Mouse (Mus musculus): ENCODE results near the gene Nfia. TPM values are rescaled to one million over a fixed set of nuclear protein-coding genes. Genes with fewer than 3 reads are reported as not detected.

Nfia gene
- total RNA-seq, 2 experiments from 2014 or later: 109 to 132 TPM

- peak in 1 of 2 experiments; percentile 13 for DNase-seq (ENCODE audit: low spot score in 2 of 2)
Measured at GRCm38 (mm10) chr4:97988703-97989102, 216.2 kb downstream of the Nfia start.

GRCm38 (mm10) chr4:97990431-97990830 lies 217.9 kb downstream of the Nfia start:
- DNase-seq (ENCODE audit: low spot score in 2 of 2): peak in 1 of 2 experiments; percentile 14

GRCm38 (mm10) chr4:97991395-97991794 lies 218.9 kb downstream of the Nfia start:
- DNase-seq (ENCODE audit: low spot score in 2 of 2): no peak

GRCm38 (mm10) chr4:97991880-97992279 lies 219.3 kb downstream of the Nfia start:
- no peak for DNase-seq (ENCODE audit: low spot score in 2 of 2)

- DNase-seq (ENCODE audit: low spot score in 2 of 2): no peak
Measured at GRCm38 (mm10) chr4:97995911-97996712, 223.6 kb downstream of the Nfia start.

GRCm38 (mm10) chr4:97997151-97997817 lies 224.8 kb downstream of the Nfia start:
- DNase-seq (ENCODE audit: low spot score in 2 of 2): no peak

GRCm38 (mm10) chr4:98002206-98002605 lies 229.7 kb downstream of the Nfia start:
- DNase-seq (ENCODE audit: low spot score in 2 of 2): peak in 1 of 2 experiments; percentile 23

- DNase-seq (ENCODE audit: low spot score in 2 of 2): no peak
Measured at GRCm38 (mm10) chr4:98003323-98004107, 231.0 kb downstream of the Nfia start.

GRCm38 (mm10) chr4:98004108-98004625 lies 231.6 kb downstream of the Nfia start:
- DNase-seq (ENCODE audit: low spot score in 2 of 2): peak; percentile 41 to 61

- no peak for DNase-seq (ENCODE audit: low spot score in 2 of 2)
Measured at GRCm38 (mm10) chr4:98004986-98005385, 232.5 kb downstream of the Nfia start.

GRCm38 (mm10) chr4:98008814-98009368 lies 236.4 kb downstream of the Nfia start:
- DNase-seq (ENCODE audit: low spot score in 2 of 2): no peak

- no peak for DNase-seq (ENCODE audit: low spot score in 2 of 2)
Measured at GRCm38 (mm10) chr4:98009966-98010365, 237.4 kb downstream of the Nfia start.

- DNase-seq (ENCODE audit: low spot score in 2 of 2): no peak
Measured at GRCm38 (mm10) chr4:98019811-98020210, 247.3 kb downstream of the Nfia start.

- no peak for DNase-seq (ENCODE audit: low spot score in 2 of 2)
Measured at GRCm38 (mm10) chr4:98020836-98021235, 248.3 kb downstream of the Nfia start.

- DNase-seq (ENCODE audit: low spot score in 2 of 2): no peak
Measured at GRCm38 (mm10) chr4:98023245-98023792, 250.8 kb downstream of the Nfia start.

GRCm38 (mm10) chr4:98027412-98027811 lies 254.9 kb downstream of the Nfia start:
- no peak for DNase-seq (ENCODE audit: low spot score in 2 of 2)

- no peak for DNase-seq (ENCODE audit: low spot score in 2 of 2)
Measured at GRCm38 (mm10) chr4:98031871-98032270, 259.3 kb downstream of the Nfia start.

- DNase-seq (ENCODE audit: low spot score in 2 of 2): no peak
Measured at GRCm38 (mm10) chr4:98032332-98032731, 259.8 kb downstream of the Nfia start.

- no peak for DNase-seq (ENCODE audit: low spot score in 2 of 2)
Measured at GRCm38 (mm10) chr4:98039095-98039494, 266.6 kb downstream of the Nfia start.

- DNase-seq (ENCODE audit: low spot score in 2 of 2): no peak
Measured at GRCm38 (mm10) chr4:98040179-98040578, 267.6 kb downstream of the Nfia start.

- DNase-seq (ENCODE audit: low spot score in 2 of 2): no peak
Measured at GRCm38 (mm10) chr4:98044611-98045010, 272.1 kb downstream of the Nfia start.
